Mouse (Mus musculus) C2C12 (cell line): ENCODE measurements around the gene Sat1. TPM values are rescaled to one million over a fixed set of nuclear protein-coding genes. Genes with fewer than 3 reads are reported as not detected.

Experiments used
- H3K27me3 ChIP-seq: one replicate; pipeline ENCODE4 v1.6.1; 2011; ENCODE audit not compliant: control insufficient read depth, insufficient read depth, insufficient read length
- H3K36me3 ChIP-seq: one replicate; pipeline ENCODE4 v1.6.1; 2011; ENCODE audit not compliant: control insufficient read depth, insufficient read depth
- H3K4me3 ChIP-seq: one replicate; pipeline ENCODE4 v1.5.1; 2011; ENCODE audit warnings: mild to moderate bottlenecking, control low read depth; ENCODE audit not compliant: poor library complexity, insufficient read depth, severe bottlenecking
- H3K79me2 ChIP-seq: one replicate; pipeline ENCODE4 v1.6.1; 2011; ENCODE audit not compliant: control insufficient read depth, insufficient read depth
- H3K79me3 ChIP-seq: one replicate; pipeline ENCODE4 v1.6.1; 2011; ENCODE audit warnings: low read depth, control low read depth
- H3ac ChIP-seq: one replicate; pipeline ENCODE3; 2011; ENCODE audit warnings: low read depth; ENCODE audit not compliant: control insufficient read depth, insufficient read length
- CEBPB ChIP-seq: IDR thresholded peaks from one replicate; pipeline ENCODE4 v1.6.1; 2011; ENCODE audit warnings: low read depth, mild to moderate bottlenecking, control low read depth, moderate library complexity
- CTCF ChIP-seq: IDR thresholded peaks from one replicate; pipeline ENCODE4 v1.5.1; 2011; ENCODE audit not compliant: control insufficient read depth, insufficient read depth, insufficient read length
- FOSL1 ChIP-seq: IDR thresholded peaks from one replicate; pipeline ENCODE4 v1.8.0; 2011; ENCODE audit warnings: mild to moderate bottlenecking, low read length; ENCODE audit not compliant: poor library complexity, insufficient read depth, severe bottlenecking
- MAX ChIP-seq: IDR thresholded peaks from one replicate; pipeline ENCODE4 v1.6.1; 2011; ENCODE audit warnings: mild to moderate bottlenecking, control low read depth
- MYOD1 ChIP-seq: IDR thresholded peaks from one replicate; pipeline ENCODE4 v1.6.1; 2011; ENCODE audit warnings: low read depth; ENCODE audit not compliant: control insufficient read depth, insufficient read length
- MYOG ChIP-seq: IDR thresholded peaks from one replicate; pipeline ENCODE4 v1.6.1; 2011; ENCODE audit not compliant: control insufficient read depth, insufficient read length; ENCODE audit errors: extremely low read depth
- USF1 ChIP-seq: IDR thresholded peaks from one replicate; pipeline ENCODE4 v1.6.1; 2011; ENCODE audit warnings: low read depth, mild to moderate bottlenecking, control low read depth, moderate library complexity
- polyA plus RNA-seq: library from polyadenylated mRNA; unstranded; fragments of >200 nt; fragmentation: generic; extraction: Trizol; gene quantifications from one replicate; pipeline ENCODE4 v1.2.1, GENCODE M21; 2012; ENCODE audit warnings: missing spikeins

Gene Sat1
- polyA plus RNA-seq, 1 experiment = 122 TPM

DNA sequence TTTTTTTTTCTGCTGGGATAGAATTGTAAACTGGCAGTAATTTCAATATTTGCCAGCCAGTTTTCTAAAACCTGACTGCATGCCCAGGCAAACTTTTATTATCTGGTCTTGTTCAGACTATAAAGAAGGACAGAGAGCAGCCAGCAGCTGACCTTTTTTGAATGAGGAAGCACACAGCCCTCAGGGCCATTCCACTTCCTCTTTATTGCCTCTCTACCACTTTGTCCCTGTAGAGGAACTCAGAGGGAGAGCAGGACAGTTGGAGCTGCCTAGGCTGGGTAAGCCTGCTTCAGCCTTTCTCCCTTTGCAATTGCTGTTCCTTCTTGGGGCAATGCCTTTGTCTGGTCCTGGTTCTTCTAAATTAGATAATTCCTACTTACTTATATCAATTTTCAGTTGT lies 43.9 kb downstream of the Sat1 start:
- H3K27me3 ChIP-seq = no peaks in the 10 kb centered on the region
- H3K4me3 ChIP-seq = no peak overlapping the region
- no peak overlapping the region for H3ac ChIP-seq
- no peak for TF ChIP-seq MYOG
- TF ChIP-seq USF1 = no peak
- TF ChIP-seq CTCF = no peak
- no peak for TF ChIP-seq MYOD1
- no peak for TF ChIP-seq FOSL1
- no peak for TF ChIP-seq MAX
- TF ChIP-seq CEBPB = no peak
- no peaks in the 10 kb centered on the region for H3K79me3 ChIP-seq
- no peaks in the 10 kb centered on the region for H3K79me2 ChIP-seq
- no peaks in the 10 kb centered on the region for H3K36me3 ChIP-seq

- no peaks in the 10 kb centered on the region for H3K79me2 ChIP-seq
- no peaks in the 10 kb centered on the region for H3K27me3 ChIP-seq
- H3K36me3 ChIP-seq = no peaks in the 10 kb centered on the region
- TF ChIP-seq USF1 (no peak), MYOG (no peak), MYOD1 (no peak), CTCF (no peak), CEBPB (no peak), FOSL1 (no peak), MAX (no peak)
- H3ac ChIP-seq = no peak overlapping the region
- H3K4me3 ChIP-seq = no peak overlapping the region
- H3K79me3 ChIP-seq = no peaks in the 10 kb centered on the region
These were observed 44.5 kb downstream of the Sat1 start for GRCm38 (mm10) chrX:155171754-155172153.

GRCm38 (mm10) chrX:155169886-155170285 lies 46.4 kb downstream of the Sat1 start:
- no peak overlapping the region for H3ac ChIP-seq
- no peaks in the 10 kb centered on the region for H3K27me3 ChIP-seq
- H3K4me3 ChIP-seq = no peak overlapping the region
- no peaks in the 10 kb centered on the region for H3K36me3 ChIP-seq
- no peaks in the 10 kb centered on the region for H3K79me2 ChIP-seq
- TF ChIP-seq MYOD1 = no peak
- H3K79me3 ChIP-seq = no peaks in the 10 kb centered on the region

- no peaks in the 10 kb centered on the region for H3K36me3 ChIP-seq
- no peaks in the 10 kb centered on the region for H3K79me3 ChIP-seq
- TF ChIP-seq MYOD1 (peak; percentile 71), CEBPB (no peak)
- no peaks in the 10 kb centered on the region for H3K79me2 ChIP-seq
- H3ac ChIP-seq = no peak overlapping the region
- H3K4me3 ChIP-seq = no peak overlapping the region
- H3K27me3 ChIP-seq = no peaks in the 10 kb centered on the region
These were observed 48.6 kb downstream of the Sat1 start for GRCm38 (mm10) chrX:155167667-155168066.

GRCm38 (mm10) chrX:155166313-155166712 lies 49.9 kb downstream of the Sat1 start:
- TF ChIP-seq FOSL1 = no peak
- TF ChIP-seq CTCF = no peak
- no peak for TF ChIP-seq USF1
- no peak for TF ChIP-seq CEBPB
- no peak for TF ChIP-seq MYOG
- peak; percentile 84 for TF ChIP-seq MYOD1
- H3K27me3 ChIP-seq = no peaks in the 10 kb centered on the region
- no peaks in the 10 kb centered on the region for H3K79me3 ChIP-seq
- H3K4me3 ChIP-seq = no peak overlapping the region
- no peak overlapping the region for H3ac ChIP-seq
- H3K79me2 ChIP-seq = no peaks in the 10 kb centered on the region
- H3K36me3 ChIP-seq = no peaks in the 10 kb centered on the region

DNA sequence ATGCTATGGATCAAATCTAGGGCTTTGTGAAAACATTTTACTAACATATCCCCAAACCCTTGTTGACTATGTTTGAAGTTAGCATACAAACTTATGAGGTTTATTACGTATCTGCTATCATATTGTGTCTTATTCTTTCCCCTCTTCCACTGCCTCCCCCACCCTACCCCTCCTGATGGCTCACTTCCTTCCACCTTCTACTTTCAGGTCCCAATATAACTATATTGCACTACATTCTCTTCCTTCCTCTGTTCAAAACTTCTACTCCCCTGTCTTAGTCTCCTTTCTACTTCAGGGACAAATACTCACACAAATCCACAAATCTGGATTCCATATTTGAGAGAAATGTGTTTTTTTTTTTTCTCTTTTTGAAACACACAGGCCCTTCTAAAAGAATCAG lies 52.7 kb downstream of the Sat1 start:
- no peaks in the 10 kb centered on the region for H3K79me2 ChIP-seq
- H3ac ChIP-seq = no peak overlapping the region
- H3K79me3 ChIP-seq = no peaks in the 10 kb centered on the region
- H3K4me3 ChIP-seq = no peak overlapping the region
- H3K27me3 ChIP-seq = no peaks in the 10 kb centered on the region
- TF ChIP-seq CEBPB = no peak
- no peak for TF ChIP-seq MYOD1
- no peak for TF ChIP-seq FOSL1
- TF ChIP-seq USF1 = no peak
- H3K36me3 ChIP-seq = no peaks in the 10 kb centered on the region

Other genes starting within 250 kb of the Sat1 start
- 0.74 TPM for gene Magea8, start 220.6 kb downstream of the Sat1 start, polyA plus RNA-seq
- gene Magea5, start 153.3 kb downstream of the Sat1 start, polyA plus RNA-seq = 0.49 TPM
- gene Magea1, start 126.7 kb downstream of the Sat1 start, polyA plus RNA-seq = not detected
- 0.20 TPM for gene Magea2, start 122.8 kb downstream of the Sat1 start, polyA plus RNA-seq
- not detected for gene Cldn34b2, start 88.0 kb downstream of the Sat1 start, polyA plus RNA-seq
- 61.1 TPM for gene Acot9, start 46.0 kb upstream of the Sat1 start, polyA plus RNA-seq
- gene Prdx4, start 124.3 kb upstream of the Sat1 start, polyA plus RNA-seq = 191 TPM